Mouse (Mus musculus): ENCODE measurements around the gene Ripply1.

- TF ChIP-seq CTCF (IDR thresholded peaks at IDR 0.05; ENCODE audit: low read depth) (no peak), EP300 (IDR thresholded peaks at IDR 0.05; ENCODE audit: low read depth) (no peak)
Observed at GRCm38 (mm10) chrX:139730541-139730940, 51.6 kb downstream of the Ripply1 start.

Measured in liver, postnatal 0 days (tissue).